Mouse (Mus musculus): ENCODE measurements at regions not wholly inside any gene's neighbourhood (a gene's known extent, or its start where the extent isn't known, plus 50 kb on each side); places are given as distances from the start of the nearest gene placed in this dataset.
A peak's percentile ranks its signal among the peaks of the same experiment; 100 is the strongest.

GRCm38 (mm10) chr4:33686135-33686534 lies 238.3 kb upstream of the Cnr1 start:
- DNase-seq (ENCODE audit: low read depth, low spot score), result peak; percentile 77

DNA sequence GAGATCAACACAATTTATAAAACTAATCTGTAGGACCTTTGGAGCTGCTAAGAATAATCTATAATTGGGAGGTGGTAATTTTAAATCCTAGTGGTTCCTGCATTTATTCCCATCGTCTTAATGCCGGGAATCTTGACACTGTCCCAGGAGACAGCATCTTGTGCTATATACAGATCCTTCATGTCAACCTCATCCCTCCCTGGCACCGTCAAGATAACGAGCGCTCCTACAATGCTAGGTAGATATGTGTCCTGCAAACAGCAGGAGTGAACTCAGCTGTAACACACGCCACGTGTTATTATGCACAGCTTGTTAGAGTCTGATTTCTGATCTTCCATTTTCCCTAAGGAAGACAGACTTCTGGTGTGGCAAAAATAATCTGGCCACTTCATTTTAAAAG lies 237.0 kb upstream of the Cnr1 start:
- no peak for DNase-seq (ENCODE audit: low read depth, low spot score)

GRCm38 (mm10) chr4:33693441-33693840 lies 231.0 kb upstream of the Cnr1 start:
- DNase-seq (ENCODE audit: low read depth, low spot score), result no peak

GRCm38 (mm10) chr4:33696969-33697368 lies 227.4 kb upstream of the Cnr1 start:
- DNase-seq (ENCODE audit: low read depth, low spot score), result peak; percentile 88

- DNase-seq (ENCODE audit: low read depth, low spot score), result peak; percentile 69
Observed at GRCm38 (mm10) chr4:33702028-33702666, 222.2 kb upstream of the Cnr1 start.

GRCm38 (mm10) chr4:33705722-33706121 lies 218.7 kb upstream of the Cnr1 start:
- DNase-seq (ENCODE audit: low read depth, low spot score), result no peak

- DNase-seq (ENCODE audit: low read depth, low spot score), result no peak
Observed at GRCm38 (mm10) chr4:33706785-33707184, 217.6 kb upstream of the Cnr1 start.

GRCm38 (mm10) chr4:33716475-33717117 lies 207.8 kb upstream of the Cnr1 start:
- no peak for DNase-seq (ENCODE audit: low read depth, low spot score)

DNA sequence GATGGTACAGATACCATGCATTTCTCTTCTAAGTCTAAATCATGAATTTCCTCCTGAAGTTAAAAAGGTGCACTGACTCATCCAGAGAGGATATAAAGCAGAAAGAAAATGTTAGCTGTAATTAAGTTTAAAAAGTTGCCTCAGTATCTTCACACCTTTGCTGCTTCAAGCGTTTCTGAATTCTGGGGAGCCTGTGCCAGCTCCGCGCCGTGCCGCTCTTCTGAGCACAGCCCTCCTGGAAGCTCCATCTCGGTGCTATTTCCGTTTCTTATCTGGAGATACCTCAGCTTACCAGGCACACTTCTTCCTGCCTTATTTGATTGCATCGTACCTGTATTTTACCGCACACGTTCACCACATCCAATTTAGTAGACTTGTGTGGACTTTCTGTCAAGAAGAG lies 203.4 kb upstream of the Cnr1 start:
- DNase-seq (ENCODE audit: low read depth, low spot score), result peak; percentile 61

- DNase-seq (ENCODE audit: low read depth, low spot score), result peak; percentile 59
Observed at GRCm38 (mm10) chr4:33721971-33722370, 202.4 kb upstream of the Cnr1 start.

DNA sequence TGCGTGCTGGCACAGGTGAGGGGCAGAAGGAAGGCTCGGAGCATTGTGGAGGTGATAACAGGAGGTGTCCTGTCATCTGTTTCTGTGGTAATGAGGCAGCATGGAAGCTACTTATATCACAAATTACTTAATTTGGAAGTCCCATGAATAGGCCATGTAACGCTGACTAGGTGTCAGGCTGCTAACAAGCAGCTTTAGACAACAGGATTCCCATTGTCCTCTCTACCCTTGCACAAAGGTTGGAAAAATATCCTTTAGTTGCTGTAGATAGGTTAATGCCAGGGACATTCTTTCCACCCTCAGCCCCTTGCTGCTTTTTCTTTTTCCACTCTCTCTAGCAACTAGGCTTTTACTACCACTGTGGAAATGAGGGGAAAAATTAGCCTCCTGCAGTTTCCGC lies 192.6 kb upstream of the Cnr1 start:
- no peak for DNase-seq (ENCODE audit: low read depth, low spot score)

DNA sequence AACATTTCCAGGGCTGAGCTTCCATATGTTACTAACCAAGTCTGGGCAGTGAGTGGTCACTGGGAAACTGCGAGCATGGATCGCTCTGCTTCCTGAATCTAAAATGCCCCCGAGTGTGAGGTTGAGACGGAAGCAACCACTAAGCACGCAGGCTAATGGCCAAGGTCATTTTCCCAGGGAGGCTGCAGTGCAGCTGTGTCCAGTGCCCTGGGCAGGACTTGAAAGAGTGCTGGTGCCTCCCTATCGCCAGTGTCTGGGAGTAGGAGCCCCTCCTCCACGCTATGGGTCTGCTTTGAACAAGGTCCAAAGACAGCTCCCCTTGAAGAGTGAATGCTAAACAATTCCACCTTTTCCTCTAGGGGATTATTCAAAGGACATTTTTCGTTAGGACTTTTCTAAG lies 189.5 kb upstream of the Cnr1 start:
- DNase-seq (ENCODE audit: low read depth, low spot score), result no peak

DNA sequence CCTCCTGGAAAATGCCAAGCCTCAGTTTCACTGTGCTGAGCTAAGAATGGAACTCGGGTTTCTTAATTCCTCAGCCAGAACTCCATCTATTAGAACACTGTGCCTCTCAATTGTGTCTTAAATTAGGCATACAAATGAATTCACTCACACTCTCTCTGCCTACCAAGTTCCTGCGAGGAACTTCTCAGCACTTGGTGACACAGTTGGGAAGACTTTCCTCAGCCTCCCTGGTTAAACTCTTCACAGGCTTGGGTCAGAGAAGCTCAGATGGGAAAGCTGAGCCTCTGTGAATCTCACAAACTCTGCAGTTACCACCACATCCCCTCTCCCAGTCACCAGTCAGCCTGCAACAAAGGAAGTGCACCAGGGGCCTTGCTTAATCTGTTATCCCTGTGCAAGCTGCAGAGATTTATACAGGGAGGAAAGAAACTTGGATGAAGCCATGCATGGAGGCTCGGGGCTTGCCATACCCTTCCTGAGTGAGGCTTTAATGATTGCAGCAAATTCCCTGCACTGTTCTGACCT lies 188.9 kb upstream of the Cnr1 start:
- DNase-seq (ENCODE audit: low read depth, low spot score), result peak; percentile 80

DNA sequence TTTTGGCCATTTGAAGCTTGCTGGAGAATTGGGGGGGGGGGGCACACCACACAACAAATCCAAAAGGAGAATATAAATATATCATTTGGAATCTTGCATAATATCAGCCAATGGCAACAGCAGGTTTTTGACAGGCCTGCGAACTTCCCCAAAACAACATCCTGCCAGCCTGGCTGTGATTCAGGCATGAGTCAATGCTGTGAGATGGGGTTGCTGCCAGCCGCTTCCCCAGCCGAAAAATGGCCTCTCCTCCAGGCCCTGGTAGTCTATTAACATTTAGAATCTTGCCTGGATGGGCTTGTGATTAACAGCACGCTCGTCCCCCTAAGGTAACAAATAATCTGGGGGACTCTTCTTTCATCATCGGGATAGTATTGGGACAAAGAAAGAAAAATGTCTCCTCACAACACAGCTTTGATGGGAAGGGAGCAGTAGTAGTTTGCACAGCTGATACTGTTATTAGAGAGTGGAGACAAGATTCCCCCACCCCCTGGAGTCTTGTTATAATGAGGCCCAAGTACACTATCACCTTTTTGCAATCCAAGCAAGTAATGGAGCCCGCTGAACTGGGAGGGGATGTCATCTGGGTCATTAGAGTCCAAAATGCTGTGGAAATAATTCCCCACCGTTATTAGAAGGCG lies 188.2 kb upstream of the Cnr1 start:
- DNase-seq (ENCODE audit: low read depth, low spot score), result peak; percentile 96

DNA sequence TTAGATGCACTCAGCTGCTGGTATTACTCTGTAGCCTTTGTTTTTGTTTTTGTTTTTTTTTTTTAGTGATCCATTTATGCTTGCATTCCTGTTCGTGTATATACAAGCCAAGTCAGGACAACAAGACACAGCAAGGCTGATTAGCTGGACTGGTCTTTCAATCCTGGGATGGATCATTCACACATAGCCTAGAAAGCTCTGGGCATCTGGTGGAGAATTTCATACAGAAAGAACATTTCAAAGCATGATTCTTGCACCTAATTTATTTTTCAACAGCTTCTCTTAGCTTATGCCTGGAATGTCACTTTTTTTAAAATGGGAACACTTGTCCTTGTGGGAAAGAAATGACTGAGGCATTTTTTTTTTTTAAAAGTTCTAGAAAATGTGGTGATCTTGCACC lies 187.1 kb upstream of the Cnr1 start:
- DNase-seq (ENCODE audit: low read depth, low spot score), result peak; percentile 24

GRCm38 (mm10) chr4:33737859-33738417 lies 186.5 kb upstream of the Cnr1 start:
- DNase-seq (ENCODE audit: low read depth, low spot score), result no peak

DNA sequence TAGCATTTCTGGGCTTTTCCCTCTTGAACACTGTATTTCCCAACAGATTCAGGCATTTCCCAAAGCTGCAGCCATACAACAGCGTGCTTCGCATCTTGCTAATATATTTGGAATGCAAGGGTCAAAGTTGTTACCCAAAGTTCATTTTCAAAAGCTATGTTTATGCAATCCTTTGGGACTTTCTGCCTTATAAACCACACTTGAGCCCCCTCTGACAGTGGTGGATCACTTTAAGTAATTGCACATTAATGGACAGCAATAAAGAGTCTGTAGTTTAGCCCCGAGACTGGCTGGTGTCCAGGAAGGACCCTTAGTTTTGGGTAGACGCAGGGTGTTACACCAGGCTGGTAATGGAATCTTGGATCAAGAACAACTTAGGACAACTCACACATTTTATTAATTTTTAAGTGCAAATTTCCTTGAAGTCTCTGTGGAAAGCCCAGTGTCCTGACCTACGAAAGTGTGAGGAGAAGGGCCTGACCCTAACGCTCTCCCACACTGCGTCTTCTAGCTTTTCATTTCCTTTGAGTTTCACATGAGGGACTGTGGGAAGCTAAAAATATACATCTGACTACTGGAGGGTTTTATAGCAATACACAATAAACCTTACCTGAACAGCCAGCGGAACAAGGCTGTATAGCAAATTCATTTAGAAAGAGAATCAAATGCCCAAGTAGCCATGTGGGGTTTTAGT lies 185.0 kb upstream of the Cnr1 start:
- DNase-seq (ENCODE audit: low read depth, low spot score), result no peak

DNA sequence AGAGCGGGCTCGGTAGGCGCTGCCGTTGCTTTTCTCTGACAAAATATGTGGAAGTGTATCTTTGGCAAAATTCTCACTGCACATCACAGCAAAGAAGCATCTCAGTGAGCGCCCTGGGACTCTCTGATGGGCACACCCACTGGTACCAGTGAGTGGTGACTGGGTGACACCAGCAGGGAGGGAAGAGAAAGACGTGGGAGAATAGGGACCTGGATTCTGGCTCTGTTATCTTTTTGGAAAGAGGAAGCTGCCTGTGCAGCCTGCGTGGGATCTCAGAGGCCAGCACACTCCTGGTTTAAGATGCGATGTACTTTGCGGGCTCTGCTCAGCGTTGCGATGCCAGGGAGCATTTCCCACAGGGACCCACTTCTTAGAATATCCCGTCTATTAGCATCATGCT lies 183.4 kb upstream of the Cnr1 start:
- DNase-seq (ENCODE audit: low read depth, low spot score), result peak; percentile 43

GRCm38 (mm10) chr4:33745180-33745579 lies 179.2 kb upstream of the Cnr1 start:
- DNase-seq (ENCODE audit: low read depth, low spot score), result no peak

DNA sequence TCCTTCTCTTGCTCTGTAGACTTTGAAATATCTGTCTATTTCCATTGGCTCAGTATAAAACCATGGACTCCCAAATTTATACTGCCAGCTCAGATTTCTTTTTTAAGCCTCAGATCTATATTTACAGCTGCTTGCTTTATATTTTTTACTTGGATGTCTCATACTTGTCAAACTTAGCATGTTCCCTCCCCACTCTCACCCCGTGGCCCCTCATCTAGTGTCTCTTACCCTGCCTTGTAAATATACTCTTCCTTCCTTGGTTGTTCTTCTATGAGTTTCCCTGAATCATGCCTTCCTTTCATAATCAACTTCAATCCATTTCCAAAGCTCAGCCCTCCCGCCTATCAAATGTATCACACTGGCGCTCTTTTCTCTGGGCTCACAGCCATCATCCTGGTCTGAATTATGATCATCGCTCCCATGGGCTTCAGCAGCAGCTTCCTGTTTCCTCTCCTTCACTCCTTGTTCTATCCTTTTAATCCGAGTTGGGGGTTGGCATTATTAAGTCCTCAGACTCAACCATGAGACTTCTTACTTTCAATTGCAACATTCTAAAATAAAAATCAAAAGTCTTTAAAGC lies 177.0 kb upstream of the Cnr1 start:
- DNase-seq (ENCODE audit: low read depth, low spot score), result peak; percentile 47

GRCm38 (mm10) chr4:33767721-33768120 lies 156.7 kb upstream of the Cnr1 start:
- DNase-seq (ENCODE audit: low read depth, low spot score), result no peak

DNA sequence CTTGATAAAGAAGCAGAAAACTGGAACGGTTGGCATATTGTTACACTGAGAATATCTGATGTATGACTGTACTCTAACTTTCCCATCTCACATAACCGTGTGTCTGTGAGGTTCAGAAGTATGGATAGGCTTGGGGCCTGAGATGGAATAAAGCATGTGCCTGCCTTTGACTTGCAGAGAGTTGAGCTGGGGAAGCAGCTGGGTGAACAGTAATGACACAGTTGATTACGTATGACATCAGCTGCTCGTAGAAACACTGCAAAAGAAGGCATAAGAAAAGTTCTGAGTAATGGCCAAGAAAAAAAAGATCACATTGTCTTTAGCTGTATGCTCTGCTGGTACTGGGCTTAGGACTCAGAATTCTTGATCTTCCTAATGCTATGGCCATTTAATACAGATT lies 138.4 kb upstream of the Cnr1 start:
- DNase-seq (ENCODE audit: low read depth, low spot score), result no peak
